Mouse (Mus musculus) cerebellum, postnatal 14 days (tissue): ENCODE measurements around the gene Cbwd1.

Experiments used
- DNase-seq, 2 experiments: peaks; one replicate each; pipeline ENCODE4 v3.0.0; 2021; ENCODE audit warnings: mixed read lengths in 2 of 2

Gene Cbwd1

GRCm38 (mm10) chr19:24972701-24973390, 11.4 kb upstream of the Cbwd1 start:
- no peak for DNase-seq

DNA sequence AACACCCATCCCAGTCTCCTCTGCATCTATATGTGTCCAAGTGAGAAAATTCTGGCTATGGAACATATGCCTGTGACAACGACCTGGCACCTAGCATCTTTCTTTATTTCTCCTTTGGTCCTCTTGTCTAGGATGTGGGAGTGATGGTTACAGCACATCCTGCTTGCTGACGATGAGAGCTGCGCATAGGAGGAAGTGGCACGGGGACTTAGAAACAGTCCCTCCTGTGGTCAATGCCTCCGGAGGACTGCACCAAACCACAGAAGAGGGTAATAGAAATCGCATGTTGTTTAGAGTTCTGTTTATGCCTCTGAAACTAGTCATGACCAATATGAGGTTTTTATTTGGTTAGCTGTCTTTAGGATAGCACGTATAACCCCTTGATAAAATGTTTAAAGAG, 9.9 kb upstream of the Cbwd1 start:
- DNase-seq, result no peak

GRCm38 (mm10) chr19:24966941-24967340, 5.5 kb upstream of the Cbwd1 start:
- no peak for DNase-seq

GRCm38 (mm10) chr19:24966203-24966602, 4.8 kb upstream of the Cbwd1 start:
- DNase-seq, result no peak

GRCm38 (mm10) chr19:24958531-24958930, 2.9 kb downstream of the Cbwd1 start:
- DNase-seq, result peak; percentile 37 to 60

DNA sequence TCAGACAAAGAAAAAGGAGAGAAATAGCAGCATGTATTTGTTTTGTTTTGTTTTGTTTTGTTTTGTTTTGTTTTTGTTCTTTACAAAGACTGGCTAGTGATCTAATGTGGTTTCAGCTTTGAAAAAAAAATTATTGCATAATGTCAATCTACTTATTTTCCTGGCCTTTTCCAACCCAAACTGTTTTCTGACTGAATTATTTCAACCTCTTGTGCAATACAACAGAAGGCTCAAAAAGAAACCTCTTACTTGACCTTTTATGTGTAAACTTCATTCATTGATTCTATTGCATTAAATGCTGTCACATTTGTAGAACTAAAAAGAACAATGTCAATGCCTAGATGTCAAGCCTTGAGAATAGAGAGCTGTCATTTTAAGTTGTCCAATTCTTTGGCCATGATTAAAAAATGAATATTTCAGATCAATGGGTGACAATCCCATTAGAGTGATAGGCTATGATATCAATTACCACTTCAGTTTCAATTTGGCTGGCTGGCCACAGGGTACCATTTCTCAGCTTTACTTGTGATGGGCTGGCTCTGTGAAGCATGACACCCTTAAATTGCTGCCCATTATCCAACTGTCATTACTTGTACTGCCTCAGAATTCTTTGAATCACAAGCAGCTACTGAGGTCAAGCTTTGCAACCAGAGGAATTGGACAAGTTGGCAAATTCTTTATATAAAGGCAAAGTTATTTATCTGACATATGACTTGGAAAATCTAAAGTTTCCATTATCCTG, 15.7 kb downstream of the Cbwd1 start:
- DNase-seq, result no peak

- no peak for DNase-seq
These were observed 24.3 kb downstream of the Cbwd1 start for GRCm38 (mm10) chr19:24937084-24937483.

DNA sequence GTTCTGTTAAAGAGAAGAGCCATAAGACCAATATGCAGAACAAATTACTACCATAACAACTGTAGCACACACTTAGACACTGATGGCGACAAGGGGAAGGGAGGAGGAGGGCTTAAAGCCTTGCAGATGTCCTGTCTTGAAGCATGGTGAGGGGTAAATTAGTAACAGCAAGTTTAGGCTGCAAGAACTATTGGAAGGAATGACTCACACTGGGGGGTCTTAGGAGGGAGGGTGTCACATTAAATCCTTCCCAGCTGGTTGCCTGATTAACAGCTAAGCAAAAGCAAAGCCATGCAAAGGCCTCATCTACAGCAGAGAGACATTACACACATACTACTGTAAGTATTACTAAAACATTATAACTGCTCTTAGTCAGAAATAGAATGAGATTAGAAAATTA, 32.4 kb downstream of the Cbwd1 start:
- no peak for DNase-seq

GRCm38 (mm10) chr19:24920866-24921265, 40.5 kb downstream of the Cbwd1 start:
- DNase-seq, result no peak

DNA sequence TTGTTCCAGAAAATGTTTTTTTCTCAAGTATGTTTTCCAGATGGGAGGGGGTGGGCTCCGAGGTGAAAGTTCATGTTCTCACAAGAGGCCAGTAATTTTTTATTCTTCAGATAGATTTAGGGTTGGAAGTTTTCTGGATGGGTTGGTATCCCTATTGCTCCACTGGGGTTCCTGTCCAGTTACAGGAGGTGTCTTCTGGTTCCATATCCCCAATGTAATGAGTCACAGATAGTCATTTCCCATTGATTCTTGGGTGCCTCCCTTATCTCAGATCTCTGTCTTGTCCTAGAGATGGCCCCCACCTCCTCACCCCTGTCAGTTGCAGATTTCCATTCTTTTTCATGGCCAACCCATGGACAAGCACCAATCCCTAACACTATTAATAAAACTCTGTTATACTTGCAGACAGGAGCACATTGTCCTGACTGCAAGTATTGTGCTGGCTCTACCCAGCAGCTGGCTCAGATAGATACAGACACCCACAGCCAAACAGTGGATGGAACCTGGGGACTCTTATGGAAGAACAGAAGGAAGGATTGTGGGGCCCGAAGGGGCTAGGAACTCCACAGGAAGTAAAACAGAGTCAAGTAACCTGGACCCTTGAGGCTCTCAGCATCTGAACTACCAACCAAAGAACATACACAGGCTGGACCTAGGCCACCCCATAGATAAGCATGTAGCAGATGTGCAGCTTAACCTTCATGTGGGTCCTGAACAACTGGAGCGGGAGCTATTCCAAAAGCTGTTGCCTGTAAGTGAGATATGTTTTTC, 52.8 kb downstream of the Cbwd1 start:
- no peak for DNase-seq

GRCm38 (mm10) chr19:24907655-24908054, 53.8 kb downstream of the Cbwd1 start:
- DNase-seq, result no peak

DNA sequence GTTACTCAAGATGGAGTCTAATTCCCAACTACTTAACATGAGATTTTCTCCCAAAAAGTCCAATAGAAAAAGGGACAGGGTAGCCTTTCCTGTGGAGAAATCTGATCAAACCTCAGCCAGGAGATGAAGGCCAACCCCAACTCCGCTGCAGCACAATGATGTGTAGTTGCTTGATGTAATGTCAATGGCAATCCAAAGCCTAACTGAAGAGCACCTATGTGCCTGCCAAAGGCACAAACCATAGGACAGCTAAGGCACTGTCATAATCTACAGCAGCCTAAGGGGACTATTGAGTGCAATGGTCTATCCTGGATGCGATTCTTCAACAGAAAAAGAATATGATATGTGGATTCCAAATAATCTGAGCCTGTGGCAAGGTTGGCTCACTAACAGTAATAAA, 58.6 kb downstream of the Cbwd1 start:
- DNase-seq, result no peak

DNA sequence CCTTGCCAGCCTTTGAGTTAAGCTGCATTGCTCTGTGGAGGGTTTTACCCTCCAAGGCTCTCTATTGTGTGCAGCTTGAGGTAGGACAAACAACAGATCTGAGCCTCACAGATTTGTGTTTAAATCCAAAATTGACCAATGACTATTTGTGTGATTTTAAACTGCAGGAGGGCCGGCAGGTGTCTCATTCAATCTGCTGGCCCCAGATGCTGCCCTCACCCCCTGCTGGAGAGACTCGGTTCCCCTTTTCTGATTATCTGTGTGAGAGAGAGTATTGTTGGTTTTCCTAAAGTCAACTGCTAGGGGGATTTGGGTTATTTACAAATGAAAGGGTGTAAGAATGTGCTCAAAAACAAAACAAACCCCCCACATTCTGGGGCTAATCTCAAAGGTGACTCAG, 59.2 kb downstream of the Cbwd1 start:
- no peak for DNase-seq

DNA sequence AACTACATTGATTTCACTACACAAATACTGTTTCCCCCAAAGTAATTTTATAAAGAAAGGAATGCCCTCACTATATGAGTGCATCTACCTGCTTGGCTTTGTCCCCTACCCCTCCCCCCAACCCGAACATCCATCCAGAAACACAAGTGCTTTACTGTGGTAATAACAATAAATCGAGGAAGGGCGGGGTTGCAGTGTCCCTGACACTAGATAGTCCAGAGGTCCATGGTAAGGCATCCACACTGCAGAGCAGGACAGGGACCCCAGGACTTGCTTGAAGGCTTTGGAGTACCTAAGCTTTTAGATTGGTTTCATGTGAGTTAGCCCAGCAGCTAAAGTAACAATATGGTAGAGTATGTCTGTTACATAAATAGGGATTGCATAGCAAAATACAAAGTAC, 59.7 kb downstream of the Cbwd1 start:
- no peak for DNase-seq

GRCm38 (mm10) chr19:24900581-24901220, 60.7 kb downstream of the Cbwd1 start, which contains the start of gene Foxd4:
Gene Foxd4, minus strand, starts transcription at chr19:24901197.
- DNase-seq, result no peak

GRCm38 (mm10) chr19:24899578-24900544, 61.5 kb downstream of the Cbwd1 start:
- DNase-seq, result peak; percentile 19 to 24

GRCm38 (mm10) chr19:24898737-24899577, 62.5 kb downstream of the Cbwd1 start:
- DNase-seq, result peak; percentile 7 to 34

DNA sequence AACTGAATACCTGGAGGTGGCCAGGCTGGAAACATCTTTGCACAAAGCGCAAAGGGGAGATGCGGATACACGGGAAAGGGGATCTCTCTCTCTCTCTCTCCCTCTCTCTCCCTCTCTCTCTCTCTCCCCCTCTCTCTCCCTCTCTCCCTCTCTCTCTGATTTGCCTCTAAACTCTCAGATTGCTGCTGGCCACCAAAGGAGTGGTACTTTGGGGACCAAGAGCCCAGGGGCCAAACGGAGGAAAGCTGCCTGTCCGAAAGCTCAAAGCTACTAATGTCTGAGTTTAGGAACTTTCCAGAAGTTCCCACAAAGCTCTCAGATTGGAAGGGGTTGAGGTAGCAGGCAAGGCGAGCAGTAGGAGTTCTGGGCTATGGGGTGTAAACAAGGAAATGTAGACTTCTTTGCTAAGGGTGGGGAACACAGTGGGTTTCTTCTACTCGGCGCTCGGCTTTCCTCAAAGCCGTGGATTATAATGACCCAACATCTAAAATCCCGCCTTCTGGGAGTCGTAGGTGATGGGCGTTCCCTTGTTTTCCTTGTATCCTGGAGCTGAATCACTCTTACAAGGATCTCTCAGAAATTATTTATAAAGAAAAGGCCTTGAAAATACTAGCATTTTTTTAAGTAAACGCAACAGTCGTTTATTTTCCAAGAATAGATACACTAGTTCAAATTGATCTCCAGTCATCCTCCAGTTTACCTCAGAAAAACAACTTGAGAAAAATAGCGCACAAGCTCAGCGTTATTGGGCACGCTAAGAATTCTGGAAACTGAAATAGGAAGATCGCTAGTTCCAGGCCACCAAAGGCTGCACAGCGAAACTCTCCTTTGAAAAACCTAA, 63.3 kb downstream of the Cbwd1 start:
- peak in 1 of 2 experiments; percentile 21 for DNase-seq

DNA sequence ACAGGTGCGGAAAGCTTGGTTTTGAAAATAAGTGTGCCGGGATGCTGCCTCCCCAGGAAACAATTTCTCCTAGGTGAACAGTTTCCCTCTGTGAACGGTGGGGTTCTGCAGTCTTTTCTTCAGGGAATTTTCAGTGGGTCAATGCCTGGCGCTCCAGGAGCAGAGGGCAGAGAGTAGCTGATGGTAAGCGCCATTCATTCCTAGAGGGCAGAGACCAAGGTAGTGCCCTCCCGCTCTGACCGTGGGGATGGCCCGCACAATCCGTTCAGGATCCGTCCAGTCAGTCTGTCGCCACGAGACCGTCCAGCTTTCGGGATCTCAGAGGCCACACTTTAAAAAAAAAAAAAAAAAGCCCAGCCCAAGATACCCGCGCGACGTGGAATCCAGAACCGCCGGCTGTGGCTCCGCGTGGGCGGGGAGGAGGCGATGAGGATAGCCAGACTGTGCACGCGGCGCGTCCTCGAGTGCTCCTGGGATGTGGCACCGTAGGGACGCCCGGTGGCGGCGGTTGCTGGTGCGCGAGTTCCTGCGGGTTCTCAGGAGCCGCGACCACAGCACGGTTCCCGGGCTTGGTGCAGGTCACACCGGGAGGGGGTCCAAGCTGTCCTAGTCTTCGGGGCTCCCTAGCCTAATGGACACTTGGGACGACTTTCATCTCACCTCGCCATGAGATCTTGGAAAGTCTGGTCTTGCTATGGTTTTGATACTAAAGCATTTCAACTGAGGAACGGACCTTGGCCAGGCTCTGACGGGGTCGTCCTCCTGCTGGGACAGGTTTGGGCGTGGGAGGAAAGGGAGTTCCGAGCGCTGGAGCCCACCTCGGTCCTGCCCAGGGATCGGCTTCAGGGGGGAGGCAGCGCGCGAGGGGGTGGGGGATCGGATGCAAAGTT, 64.2 kb downstream of the Cbwd1 start:
- peak in 1 of 2 experiments; percentile 15 for DNase-seq
